Mouse (Mus musculus): ENCODE data around the gene Frmpd1.

DNA sequence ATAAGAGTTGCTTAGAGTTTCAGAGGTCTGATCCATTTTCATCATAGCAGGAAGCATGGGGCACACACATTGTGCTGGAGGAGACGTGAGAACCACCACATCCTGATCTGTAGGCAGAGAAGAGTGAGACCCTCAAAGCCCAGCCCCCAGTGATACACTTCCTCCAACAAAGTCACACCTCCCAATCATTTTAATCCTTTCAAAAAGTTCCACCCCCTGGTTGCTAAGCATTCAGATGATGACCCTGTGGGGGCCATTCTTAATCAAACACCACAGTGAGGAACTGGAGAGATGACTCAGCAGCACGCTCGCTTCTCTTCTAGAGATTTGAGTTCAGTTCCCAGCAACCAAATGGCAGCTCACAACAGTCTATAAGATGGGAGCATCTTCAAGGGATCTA is 147.8 kb downstream of the Frmpd1 start:
- TF ChIP-seq POLR2A (IDR thresholded peaks at IDR 0.05; ENCODE audit: borderline replicate concordance, control insufficient read depth, low read depth, low read length), result no peak
- no peak for TF ChIP-seq CTCF (IDR thresholded peaks at IDR 0.05; ENCODE audit: control insufficient read depth, insufficient read depth, low read length)
